In the genomic region with DNA sequence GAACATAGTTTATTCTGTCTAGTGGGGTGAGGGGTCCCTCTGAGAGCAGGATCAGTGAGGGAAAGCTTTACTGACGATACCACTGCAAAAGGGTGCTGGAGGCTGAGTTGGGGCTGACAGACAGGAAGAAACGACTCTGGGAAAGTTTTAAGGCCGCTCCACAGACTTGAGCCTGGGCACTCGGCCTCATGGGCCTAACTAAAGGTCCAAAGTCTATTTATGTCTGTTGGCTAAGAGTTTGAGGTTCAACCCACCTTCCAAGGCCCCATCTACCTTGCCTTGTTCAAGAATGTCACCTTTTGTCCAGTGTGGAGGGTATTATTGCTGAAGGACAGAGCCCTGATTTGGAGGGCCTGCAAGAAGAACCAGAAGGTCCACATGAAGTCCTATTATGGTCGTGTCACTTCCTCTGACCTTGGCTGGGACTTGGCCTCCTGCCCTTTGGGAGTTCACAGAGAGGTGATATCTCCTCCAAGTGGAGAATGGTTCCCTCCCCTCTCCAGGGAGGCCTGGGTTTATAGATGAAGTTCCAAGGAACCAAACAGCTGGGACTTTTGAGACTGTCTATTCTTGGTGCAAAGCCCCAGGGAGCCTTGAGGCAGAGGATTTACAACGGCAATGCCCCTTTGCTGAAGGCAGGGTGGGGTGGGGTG, we compare ENCODE assay signal across 8 mouse cellular contexts. TPM values are rescaled to one million over a fixed set of nuclear protein-coding genes. Genes with fewer than 3 reads are reported as not detected.
A peak's percentile ranks its signal among the peaks of the same experiment; 100 is the strongest.
DNase-seq lines count a peak whose midpoint lies in the region; ATAC-seq and TF ChIP-seq lines count a peak whose summit lies in the region.

No protein-coding gene starts in this region.

- peak; percentile 66 for ATAC-seq in heart, postnatal 0 days (ENCODE audit: insufficient read depth, low read depth)
- ATAC-seq in liver, embryonic 16.5 days (ENCODE audit: low read depth): no peak
- ATAC-seq in stomach, embryonic 16.5 days (ENCODE audit: insufficient read depth, low FRiP score): peak; percentile 10; the same call in 1 of the 2 replicates
- ATAC-seq in forebrain, embryonic 14.5 days: no peak

- H3K27me3 ChIP-seq in heart, postnatal 0 days (ENCODE audit: control insufficient read depth, insufficient read depth, low read length): no peaks in the 10 kb centered on the region
- no peaks in the 10 kb centered on the region for H3K27me3 ChIP-seq in liver, embryonic 16.5 days (ENCODE audit: control insufficient read depth, insufficient read depth, low read depth, low read length)
- H3K27me3 ChIP-seq in stomach, embryonic 16.5 days (ENCODE audit: control insufficient read depth, insufficient read depth, low read length): no peaks in the 10 kb centered on the region
- H3K27me3 ChIP-seq in forebrain, embryonic 14.5 days (replicated peaks; ENCODE audit: control insufficient read depth, insufficient read depth, low read length): no peaks in the 10 kb centered on the region

- TF ChIP-seq EP300 in heart, postnatal 0 days (IDR thresholded peaks at IDR 0.05; ENCODE audit: low read depth): no peak

- 26% methylated on average over 6 of the region's 6 CpGs for WGBS in heart, postnatal 0 days
- 48% methylated on average over 6 of the region's 6 CpGs for WGBS in liver, embryonic 16.5 days (ENCODE audit: insufficient replicate concordance)
- WGBS in stomach, embryonic 16.5 days: 40% methylated on average over 6 of the region's 6 CpGs
- 81% methylated on average over 6 of the region's 6 CpGs for WGBS in forebrain, embryonic 14.5 days

- H3K27ac ChIP-seq in heart, postnatal 0 days (ENCODE audit: low read depth): peak overlapping the region; percentile 92
- no peak overlapping the region; the same call in 1 of the 2 replicates for H3K27ac ChIP-seq in liver, embryonic 16.5 days (ENCODE audit: low read length)
- peak overlapping the region; percentile 25; the same call in 1 of the 2 replicates for H3K27ac ChIP-seq in stomach, embryonic 16.5 days (ENCODE audit: low read length)
- H3K27ac ChIP-seq in forebrain, embryonic 14.5 days (ENCODE audit: low read depth, low read length): no peak overlapping the region
- no peak overlapping the region for H3K27ac ChIP-seq in layer of hippocampus, adult 2 months

- peaks cover 47% of the 10 kb centered on the region for H3K4me1 ChIP-seq in heart, postnatal 0 days (ENCODE audit: control insufficient read depth, insufficient read depth)
- H3K4me1 ChIP-seq in liver, embryonic 16.5 days (ENCODE audit: control insufficient read depth, low read depth, low read length): peaks cover 37% of the 10 kb centered on the region
- H3K4me1 ChIP-seq in stomach, embryonic 16.5 days (ENCODE audit: control insufficient read depth, insufficient read depth, low read length): peaks cover 27% of the 10 kb centered on the region
- 0 out of 2 replicates have a peak, but pooled peaks cover 2% of the 10 kb centered on the region for H3K4me1 ChIP-seq in forebrain, embryonic 14.5 days (ENCODE audit: control insufficient read depth, insufficient read depth, low read length)

- H3K4me3 ChIP-seq in heart, postnatal 0 days (ENCODE audit: low read depth, low read length): no peak overlapping the region
- H3K4me3 ChIP-seq in liver, embryonic 16.5 days (ENCODE audit: low read depth, low read length): no peak overlapping the region
- no peak overlapping the region for H3K4me3 ChIP-seq in stomach, embryonic 16.5 days (replicated peaks; ENCODE audit: low read length)
- no peak overlapping the region for H3K4me3 ChIP-seq in forebrain, embryonic 14.5 days (ENCODE audit: low read depth, low read length)
- no peak overlapping the region for H3K4me3 ChIP-seq in layer of hippocampus, adult 2 months

- H3K4me2 ChIP-seq in heart, postnatal 0 days (ENCODE audit: low read depth, low read length): no peak overlapping the region
- H3K4me2 ChIP-seq in liver, embryonic 16.5 days (ENCODE audit: low read depth, low read length): no peak overlapping the region
- H3K4me2 ChIP-seq in stomach, embryonic 16.5 days (ENCODE audit: low read depth, low read length): no peak overlapping the region
- no peak overlapping the region for H3K4me2 ChIP-seq in forebrain, embryonic 14.5 days (ENCODE audit: low read length)

- H3K9me3 ChIP-seq in heart, postnatal 0 days (replicated peaks; ENCODE audit: control insufficient read depth, low read length): no peaks in the 10 kb centered on the region
- no peaks in the 10 kb centered on the region for H3K9me3 ChIP-seq in liver, embryonic 16.5 days (replicated peaks; ENCODE audit: control insufficient read depth, low read length)
- H3K9me3 ChIP-seq in stomach, embryonic 16.5 days (replicated peaks; ENCODE audit: control insufficient read depth, low read length): no peaks in the 10 kb centered on the region
- H3K9me3 ChIP-seq in forebrain, embryonic 14.5 days (replicated peaks; ENCODE audit: control insufficient read depth, low read length): no peaks in the 10 kb centered on the region

- DNase-seq in adrenal gland, adult (ENCODE audit: inconsistent age in 2 of 2, low spot score in 1 of 2): peak; percentile 84 to 94
- DNase-seq in adrenal gland, postnatal 4 days (ENCODE audit: low spot score in 2 of 2): no peak
- DNase-seq in heart, postnatal 0 days (ENCODE audit: low spot score): peak; percentile 79
- DNase-seq in forebrain, embryonic 14.5 days (ENCODE audit: low spot score): no peak
- DNase-seq in left cerebral cortex, adult 9 months (ENCODE audit: low spot score in 2 of 2): no peak
- no peak for DNase-seq in layer of hippocampus, adult 2 months (ENCODE audit: low spot score in 2 of 2)

- H3K9ac ChIP-seq in heart, postnatal 0 days (replicated peaks; ENCODE audit: low read depth, low read length): no peak overlapping the region
- H3K9ac ChIP-seq in liver, embryonic 16.5 days (ENCODE audit: low read depth, low read length): peak overlapping the region; percentile 15; the same call in 1 of the 2 replicates
- H3K9ac ChIP-seq in stomach, embryonic 16.5 days (ENCODE audit: low read length): peak overlapping the region; percentile 17
- no peak overlapping the region for H3K9ac ChIP-seq in forebrain, embryonic 14.5 days (ENCODE audit: low read length)

- TF ChIP-seq CTCF in heart, postnatal 0 days (IDR thresholded peaks at IDR 0.05; ENCODE audit: low read depth): no peak
- no peak for TF ChIP-seq CTCF in layer of hippocampus, adult 2 months (conservative IDR thresholded peaks at IDR 0.05)

- H3K36me3 ChIP-seq in heart, postnatal 0 days (replicated peaks; ENCODE audit: control insufficient read depth, insufficient read depth, low read length): no peaks in the 10 kb centered on the region
- no peaks in the 10 kb centered on the region for H3K36me3 ChIP-seq in liver, embryonic 16.5 days (ENCODE audit: control insufficient read depth, insufficient read depth)
- H3K36me3 ChIP-seq in stomach, embryonic 16.5 days (ENCODE audit: control insufficient read depth, insufficient read depth, low read length): no peaks in the 10 kb centered on the region
- no peaks in the 10 kb centered on the region for H3K36me3 ChIP-seq in forebrain, embryonic 14.5 days (ENCODE audit: control insufficient read depth, insufficient read depth, low read length)

RNA-seq across cellular contexts. Expression of a gene that starts 55.2 kb away (rescaled TPM):
- 10 to 100 TPM; 75.8 to 96.2 TPM for total RNA-seq in adrenal gland, postnatal 4 days (2021)
- 17.3 and 45.0 TPM in 2 replicates for total RNA-seq in heart, postnatal 0 days (2014; rRNA removed; ENCODE audit: low replicate concordance)
- polyA plus RNA-seq in heart, postnatal 0 days (2015; fragmentation: Nextera tagmentation; extraction: Ambion mirVana): 39.0 and 46.6 TPM in 2 replicates
- polyA plus RNA-seq in liver, embryonic 16.5 days (2015; fragmentation: Nextera tagmentation; extraction: Ambion mirVana): 35.3 and 39.2 TPM in 2 replicates
- polyA plus RNA-seq in stomach, embryonic 16.5 days (2015; fragmentation: Nextera tagmentation; extraction: Ambion mirVana): 118 and 119 TPM in 2 replicates
- 16.1 and 25.8 TPM in 2 replicates for polyA plus RNA-seq in forebrain, embryonic 14.5 days (2014; fragmentation: Nextera tagmentation; extraction: Ambion mirVana)
- total RNA-seq in layer of hippocampus, adult 2 months (2021): 10 to 100 TPM; 26.7 to 29.0 TPM

Comparison
In these comparisons a context has a peak if more than half of its experiments do, and no peak if none do; other contexts are left out.
1. DNase-seq: peak in adrenal gland, adult (2 of 2) and heart, postnatal 0 days (single experiment); none in adrenal gland, postnatal 4 days (0 of 2), forebrain, embryonic 14.5 days (single experiment), left cerebral cortex, adult 9 months (0 of 2) and layer of hippocampus, adult 2 months (0 of 2).
2. ATAC-seq: peak in heart, postnatal 0 days (single experiment) and stomach, embryonic 16.5 days (single experiment); none in liver, embryonic 16.5 days (single experiment) and forebrain, embryonic 14.5 days (single experiment).
3. H3K27ac ChIP-seq: peak in heart, postnatal 0 days (single experiment) and stomach, embryonic 16.5 days (single experiment); none in liver, embryonic 16.5 days (single experiment), forebrain, embryonic 14.5 days (single experiment) and layer of hippocampus, adult 2 months (single experiment).
4. H3K9ac ChIP-seq: peak in liver, embryonic 16.5 days (single experiment) and stomach, embryonic 16.5 days (single experiment); none in heart, postnatal 0 days (single experiment) and forebrain, embryonic 14.5 days (single experiment).